Mouse (Mus musculus): ENCODE measurements around the gene Syne2.

Syne2 gene

GRCm38 (mm10) chr12:75826699-75827353, 8.9 kb downstream of the Syne2 start:
- DNase-seq (ENCODE audit: extremely low read depth, insufficient read length, low spot score) = peak; percentile 39

- peak; percentile 45 for DNase-seq (ENCODE audit: extremely low read depth, insufficient read length, low spot score)
Measured at GRCm38 (mm10) chr12:75827751-75828150, 9.8 kb downstream of the Syne2 start.

GRCm38 (mm10) chr12:75829616-75830015, 11.7 kb downstream of the Syne2 start:
- no peak for DNase-seq (ENCODE audit: extremely low read depth, insufficient read length, low spot score)

GRCm38 (mm10) chr12:75833149-75833959, 15.4 kb downstream of the Syne2 start:
- no peak for DNase-seq (ENCODE audit: extremely low read depth, insufficient read length, low spot score)

GRCm38 (mm10) chr12:75833960-75834729, 16.2 kb downstream of the Syne2 start:
- DNase-seq (ENCODE audit: extremely low read depth, insufficient read length, low spot score) = no peak

GRCm38 (mm10) chr12:75836524-75836962, 18.6 kb downstream of the Syne2 start:
- no peak for DNase-seq (ENCODE audit: extremely low read depth, insufficient read length, low spot score)

GRCm38 (mm10) chr12:75837462-75837861, 19.5 kb downstream of the Syne2 start:
- DNase-seq (ENCODE audit: extremely low read depth, insufficient read length, low spot score) = no peak

GRCm38 (mm10) chr12:75839083-75839736, 21.3 kb downstream of the Syne2 start:
- DNase-seq (ENCODE audit: extremely low read depth, insufficient read length, low spot score) = no peak

GRCm38 (mm10) chr12:75841183-75841582, 23.2 kb downstream of the Syne2 start:
- no peak for DNase-seq (ENCODE audit: extremely low read depth, insufficient read length, low spot score)

GRCm38 (mm10) chr12:75844311-75844710, 26.4 kb downstream of the Syne2 start:
- no peak for DNase-seq (ENCODE audit: extremely low read depth, insufficient read length, low spot score)

GRCm38 (mm10) chr12:75845070-75845469, 27.1 kb downstream of the Syne2 start:
- no peak for DNase-seq (ENCODE audit: extremely low read depth, insufficient read length, low spot score)

- DNase-seq (ENCODE audit: extremely low read depth, insufficient read length, low spot score) = no peak
Measured at GRCm38 (mm10) chr12:75846513-75846912, 28.6 kb downstream of the Syne2 start.

- DNase-seq (ENCODE audit: extremely low read depth, insufficient read length, low spot score) = no peak
Measured at GRCm38 (mm10) chr12:75850205-75850604, 32.3 kb downstream of the Syne2 start.

- no peak for DNase-seq (ENCODE audit: extremely low read depth, insufficient read length, low spot score)
Measured at GRCm38 (mm10) chr12:75851481-75851880, 33.5 kb downstream of the Syne2 start.

GRCm38 (mm10) chr12:75852384-75852783, 34.5 kb downstream of the Syne2 start:
- no peak for DNase-seq (ENCODE audit: extremely low read depth, insufficient read length, low spot score)

GRCm38 (mm10) chr12:75853559-75853958, 35.6 kb downstream of the Syne2 start:
- DNase-seq (ENCODE audit: extremely low read depth, insufficient read length, low spot score) = no peak

GRCm38 (mm10) chr12:75855051-75855453, 37.1 kb downstream of the Syne2 start:
- DNase-seq (ENCODE audit: extremely low read depth, insufficient read length, low spot score) = no peak

GRCm38 (mm10) chr12:75855621-75856020, 37.7 kb downstream of the Syne2 start:
- no peak for DNase-seq (ENCODE audit: extremely low read depth, insufficient read length, low spot score)

- no peak for DNase-seq (ENCODE audit: extremely low read depth, insufficient read length, low spot score)
Measured at GRCm38 (mm10) chr12:75856096-75856868, 38.3 kb downstream of the Syne2 start.

GRCm38 (mm10) chr12:75859936-75860335, 42.0 kb downstream of the Syne2 start:
- DNase-seq (ENCODE audit: extremely low read depth, insufficient read length, low spot score) = no peak

All from 3134 (cell line).